Mouse (Mus musculus) limb, embryonic 11.5 days (tissue): ENCODE measurements around the gene Elf3. TPM values are rescaled to one million over a fixed set of nuclear protein-coding genes. Genes with fewer than 3 reads are reported as not detected.

Experiments
- ATAC-seq: fragments of 200-750 bp; cut with Nextera tagmentation; 2 replicates; pipeline ENCODE4 v1.8.0; 2017; ENCODE audit warnings: low read depth; ENCODE audit not compliant: insufficient number of reproducible peaks, low FRiP score, low TSS enrichment
- DNase-seq: peaks from one replicate; pipeline ENCODE4 v3.0.0-alpha.2; 2015; ENCODE audit warnings: low spot score
- H3K27ac ChIP-seq: fragments of 300-500 bp; sonication (generic); replicated peaks from 2 replicates; pipeline ENCODE4 v1.5.1; 2014; ENCODE audit warnings: low read depth, mild to moderate bottlenecking, low read length
- H3K27me3 ChIP-seq: fragments of 300-500 bp; sonication (generic); 2 replicates; pipeline ENCODE4 v1.6.1; 2014; ENCODE audit warnings: mild to moderate bottlenecking, low read length, mixed read lengths; ENCODE audit not compliant: control insufficient read depth, insufficient read depth
- H3K36me3 ChIP-seq: fragments of 300-500 bp; sonication (generic); 2 replicates; pipeline ENCODE4 v1.6.1; 2014; ENCODE audit warnings: mild to moderate bottlenecking, low read length, moderate library complexity, mixed read lengths; ENCODE audit not compliant: control insufficient read depth, insufficient read depth
- H3K4me1 ChIP-seq: fragments of 300-500 bp; sonication (generic); 2 replicates; pipeline ENCODE4 v1.6.1; 2014; ENCODE audit warnings: low read length, mixed read lengths; ENCODE audit not compliant: control insufficient read depth, insufficient read depth
- H3K4me2 ChIP-seq: fragments of 300-500 bp; sonication (generic); 2 replicates; pipeline ENCODE4 v1.6.1; 2014; ENCODE audit warnings: low read depth, mild to moderate bottlenecking, moderate library complexity; ENCODE audit not compliant: severe bottlenecking
- H3K4me3 ChIP-seq: fragments of 300-500 bp; sonication (generic); 2 replicates; pipeline ENCODE4 v1.5.1; 2014; ENCODE audit warnings: low read depth, low read length
- H3K9ac ChIP-seq: fragments of 300-500 bp; sonication (generic); 2 replicates; pipeline ENCODE4 v1.6.1; 2014; ENCODE audit warnings: mild to moderate bottlenecking, low read length
- H3K9me3 ChIP-seq: fragments of 300-500 bp; sonication (generic); 2 replicates; pipeline ENCODE4 v1.6.1; 2016; ENCODE audit warnings: low read length; ENCODE audit not compliant: control insufficient read depth
- WGBS: fragments of 180-500 bp; shearing (Covaris S2); extraction: QIAGEN DNeasy Blood & Tissue Kit; methylation state at CpG from one replicate; pipeline ENCODE4 v1.1.7; 2014; 5-methylcytosine and 5-hydroxymethylcytosine counted together
- polyA plus RNA-seq: library from polyadenylated mRNA; unstranded; fragments of >200 nt; fragmentation: Nextera tagmentation; extraction: Ambion mirVana; gene quantifications from 2 replicates; pipeline ENCODE4 v1.2.1, GENCODE M21; 2014

Elf3 gene
- polyA plus RNA-seq: 7.4 and 7.9 TPM in 2 replicates

DNA sequence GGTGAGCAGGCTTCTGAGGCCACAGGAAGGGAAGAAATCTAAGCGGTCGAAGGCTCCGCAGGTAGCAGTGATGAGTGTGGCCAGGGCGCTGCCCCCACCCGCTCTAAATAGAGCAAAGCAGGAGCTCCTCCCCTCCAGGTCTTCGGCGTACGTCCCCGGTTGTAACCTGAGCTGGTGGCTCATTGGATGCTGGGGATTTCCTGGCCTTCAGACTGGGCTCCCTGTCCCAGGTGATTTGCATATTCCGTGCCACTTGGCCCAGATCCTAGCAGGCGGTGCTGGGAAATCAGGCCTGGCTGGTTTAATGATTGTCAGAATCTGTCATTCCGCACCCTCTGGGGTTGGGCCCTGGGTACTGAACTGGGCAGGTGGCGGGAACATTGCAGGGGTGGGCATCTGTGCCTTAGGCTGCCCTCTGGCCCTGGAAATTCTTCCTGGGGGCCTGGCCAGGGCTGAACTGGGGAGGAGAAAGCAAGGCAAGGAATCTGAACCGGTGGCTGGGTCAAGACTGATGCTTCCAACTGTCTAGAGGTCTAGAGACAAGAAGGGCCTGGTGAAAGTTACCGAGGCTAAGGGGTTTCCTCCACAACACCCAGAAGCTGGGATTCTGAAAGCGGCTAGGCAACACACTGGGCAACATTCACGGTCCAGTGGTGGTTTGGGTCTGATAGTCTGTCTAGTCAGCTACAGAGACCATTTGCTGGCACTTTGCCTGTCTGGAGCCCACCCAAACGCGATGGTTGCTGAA, at the start of gene Elf3:
Gene Elf3 (minus strand): TSS at position 189 of the 748 bp plus-strand sequence.
- Histone ChIP-seq H3K27me3 (no peaks in the 10 kb centered on the region), H3K4me2 (peak within 1 kb of the TSS; percentile 59), H3K9me3 (no peaks in the 10 kb centered on the region), H3K4me1 (peaks cover 6% of the 10 kb centered on the region; the same call in 1 of the 2 replicates), H3K9ac (peak within 1 kb of the TSS; percentile 50), H3K27ac (peak within 1 kb of the TSS; percentile 61), H3K4me3 (peak within 1 kb of the TSS; percentile 24), H3K36me3 (peaks cover 4% of the 10 kb centered on the region; the same call in 1 of the 2 replicates)
- ATAC-seq (peak; percentile 59; the same call in 1 of the 2 replicates), DNase-seq (peak; percentile 79)
- 4% methylated on average over 19 of the region's 19 CpGs for WGBS

GRCm38 (mm10) chr1:135290908-135291307, 32.5 kb upstream of the Elf3 start:
- peaks cover 7% of the 10 kb centered on the region for H3K36me3 ChIP-seq
- 85% methylated on average over 5 of the region's 5 CpGs for WGBS
- no peak overlapping the region for H3K27ac ChIP-seq
- H3K4me1 ChIP-seq: no peaks in the 10 kb centered on the region
- no peak overlapping the region for H3K4me2 ChIP-seq
- H3K27me3 ChIP-seq: no peaks in the 10 kb centered on the region
- H3K9me3 ChIP-seq: no peaks in the 10 kb centered on the region
- no peak overlapping the region for H3K4me3 ChIP-seq
- DNase-seq: no peak
- no peak for ATAC-seq
- H3K9ac ChIP-seq: no peak overlapping the region

GRCm38 (mm10) chr1:135286311-135286710, 27.9 kb upstream of the Elf3 start:
- H3K4me1 ChIP-seq: no peaks in the 10 kb centered on the region
- no peaks in the 10 kb centered on the region for H3K27me3 ChIP-seq
- no peak for DNase-seq
- H3K9me3 ChIP-seq: no peaks in the 10 kb centered on the region
- WGBS: 59% methylated on average over 2 of the region's 2 CpGs
- no peaks in the 10 kb centered on the region for H3K36me3 ChIP-seq
- H3K4me3 ChIP-seq: no peak overlapping the region
- H3K4me2 ChIP-seq: no peak overlapping the region
- H3K9ac ChIP-seq: no peak overlapping the region
- H3K27ac ChIP-seq: no peak overlapping the region
- no peak for ATAC-seq

DNA sequence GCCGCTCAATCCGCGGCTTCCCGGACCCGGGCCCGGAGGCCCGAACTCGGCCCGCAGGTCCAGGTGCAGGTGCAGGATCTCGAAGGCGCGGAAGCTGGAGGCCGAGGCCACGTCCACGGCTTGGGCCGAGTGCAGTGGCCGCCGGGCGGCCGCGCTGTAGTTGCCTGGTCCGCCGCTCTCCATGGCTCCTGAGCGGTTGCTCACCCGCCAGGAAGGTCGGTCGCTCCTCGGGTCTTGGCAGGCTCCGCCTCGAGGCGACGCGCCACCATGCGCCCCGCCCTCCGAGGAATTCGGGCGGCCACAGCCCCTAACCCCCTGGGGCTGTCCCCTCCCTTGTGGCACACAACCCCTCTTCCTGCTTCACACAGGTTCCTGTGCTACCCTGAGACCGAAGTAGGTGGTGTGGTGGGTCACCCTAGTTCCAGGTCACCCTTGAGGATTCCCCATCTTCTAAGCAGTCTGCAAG, 25.5 kb upstream of the Elf3 start, which contains the start of gene Rnpep:
Gene Rnpep (minus strand): TSS at position 259 of the 466 bp plus-strand sequence.
- Histone ChIP-seq H3K4me1 (no peaks in the 10 kb centered on the region), H3K9me3 (no peaks in the 10 kb centered on the region), H3K27ac (peak within 1 kb of the TSS; percentile 16; the same call in 1 of the 2 replicates), H3K4me2 (peak within 1 kb of the TSS; percentile 87), H3K27me3 (no peaks in the 10 kb centered on the region), H3K4me3 (peak within 1 kb of the TSS; percentile 85), H3K9ac (peak within 1 kb of the TSS; percentile 94), H3K36me3 (no peaks in the 10 kb centered on the region; the same call in 1 of the 2 replicates)
- DNase-seq (peak; percentile 86), ATAC-seq (peak; percentile 88)
- 0% methylated on average over 39 of the region's 39 CpGs for WGBS

- ATAC-seq (peak; percentile 71), DNase-seq (peak; percentile 66)
- H3K4me2 ChIP-seq: peak overlapping the region; percentile 87
Observed at GRCm38 (mm10) chr1:135283287-135283825, 25.0 kb upstream of the Elf3 start.

DNA sequence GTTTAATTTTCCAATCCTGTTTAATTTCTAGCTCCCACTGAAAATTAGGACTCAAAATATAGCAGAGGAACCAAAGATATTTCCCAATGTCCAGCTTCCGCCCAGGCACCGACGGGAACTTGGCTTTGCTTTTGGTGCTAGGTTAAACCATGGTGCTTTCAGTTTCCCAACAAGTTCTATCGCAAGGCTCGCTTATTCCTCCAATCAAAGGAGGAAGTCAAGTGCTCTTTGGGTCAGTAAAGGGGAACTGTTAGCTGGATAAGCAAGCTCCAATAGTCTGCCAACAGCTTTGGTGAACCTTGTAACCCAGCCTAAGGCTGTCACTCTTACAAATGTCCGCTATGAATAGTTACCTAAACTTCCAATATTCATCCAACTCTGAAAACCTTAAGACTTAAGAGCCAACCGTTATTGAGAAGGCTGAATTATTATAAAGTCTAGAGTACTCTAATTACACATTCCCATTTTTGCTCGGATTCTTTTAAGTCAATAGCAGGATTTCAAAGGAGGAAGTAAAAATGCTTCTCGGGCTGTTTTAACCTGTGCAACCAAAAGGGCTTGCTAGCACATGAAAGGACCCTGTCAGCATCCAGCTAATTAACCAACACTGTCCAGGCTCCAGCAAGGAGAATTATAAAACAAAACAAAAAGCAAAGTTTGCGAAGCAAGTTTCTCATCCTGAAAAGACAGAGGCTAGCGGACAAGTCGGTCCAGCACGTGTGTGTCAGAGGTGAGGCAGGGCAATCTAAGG, 24.3 kb upstream of the Elf3 start:
- DNase-seq (no peak), ATAC-seq (no peak)
- Histone ChIP-seq H3K27me3 (no peaks in the 10 kb centered on the region), H3K4me1 (no peaks in the 10 kb centered on the region), H3K27ac (no peak overlapping the region), H3K9me3 (no peaks in the 10 kb centered on the region), H3K9ac (peak overlapping the region; percentile 94), H3K36me3 (no peaks in the 10 kb centered on the region; the same call in 1 of the 2 replicates), H3K4me2 (peak overlapping the region; percentile 87), H3K4me3 (peak overlapping the region; percentile 85)
- WGBS: 35% methylated on average over 13 of the region's 13 CpGs

More at GRCm38 (mm10) chr1:135283287-135283825, 25.0 kb upstream of the Elf3 start:
- Histone ChIP-seq H3K4me1 (no peaks in the 10 kb centered on the region), H3K9ac (peak overlapping the region; percentile 94), H3K9me3 (no peaks in the 10 kb centered on the region), H3K27ac (peak overlapping the region; percentile 16; the same call in 1 of the 2 replicates), H3K36me3 (no peaks in the 10 kb centered on the region; the same call in 1 of the 2 replicates), H3K4me3 (peak overlapping the region; percentile 85), H3K27me3 (no peaks in the 10 kb centered on the region)
- WGBS: under 1% methylated on average over 48 of the region's 48 CpGs

DNA sequence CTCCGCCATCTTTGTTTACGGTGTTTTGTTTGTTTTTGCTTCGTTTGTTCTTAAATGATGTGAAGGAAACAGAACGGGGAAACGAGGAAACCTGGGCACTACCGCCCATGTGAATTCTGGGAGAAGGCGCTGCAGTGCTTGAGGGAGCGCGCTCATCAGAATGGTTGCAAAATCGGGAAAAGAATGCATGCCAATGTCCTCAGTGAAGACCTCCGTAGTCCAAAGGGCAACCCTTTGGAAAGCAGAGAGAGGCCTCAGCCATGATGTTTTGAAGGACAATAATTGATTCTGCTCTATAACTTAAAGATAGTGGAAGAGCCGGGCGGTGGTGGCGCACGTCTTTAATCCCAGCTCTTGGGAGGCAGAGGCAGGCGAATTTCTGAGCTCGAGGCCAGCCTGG, 23.5 kb upstream of the Elf3 start:
- no peaks in the 10 kb centered on the region; the same call in 1 of the 2 replicates for H3K36me3 ChIP-seq
- H3K9ac ChIP-seq: no peak overlapping the region
- no peak overlapping the region for H3K4me2 ChIP-seq
- no peak for ATAC-seq
- H3K27me3 ChIP-seq: no peaks in the 10 kb centered on the region
- no peak overlapping the region for H3K4me3 ChIP-seq
- H3K9me3 ChIP-seq: no peaks in the 10 kb centered on the region
- WGBS: 96% methylated on average over 17 of the region's 17 CpGs
- H3K4me1 ChIP-seq: no peaks in the 10 kb centered on the region
- DNase-seq: no peak
- no peak overlapping the region for H3K27ac ChIP-seq

DNA sequence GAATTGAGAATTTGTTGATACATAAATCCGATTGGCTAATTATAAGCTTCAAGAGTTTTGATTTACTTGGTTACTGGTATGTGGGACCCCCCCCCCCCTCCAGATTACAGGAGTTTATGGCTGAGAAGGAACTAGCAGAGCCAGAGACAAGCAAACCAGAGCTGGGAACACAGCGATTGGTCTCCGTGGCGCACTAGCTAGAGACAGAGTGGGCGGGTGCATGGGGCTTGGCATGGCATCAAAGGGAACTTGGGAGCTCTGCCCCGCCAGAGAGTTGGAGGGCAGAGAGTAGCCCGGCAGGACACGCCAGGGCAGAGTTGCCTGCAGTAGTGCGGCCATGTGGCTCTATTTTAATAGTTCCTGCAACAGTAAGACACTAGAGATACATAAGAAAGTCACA, 22.3 kb upstream of the Elf3 start:
- H3K4me3 ChIP-seq: no peak overlapping the region
- peaks cover 5% of the 10 kb centered on the region; the same call in 1 of the 2 replicates for H3K36me3 ChIP-seq
- ATAC-seq (no peak), DNase-seq (no peak)
- 89% methylated on average over 9 of the region's 9 CpGs for WGBS
- no peaks in the 10 kb centered on the region for H3K4me1 ChIP-seq
- no peak overlapping the region for H3K9ac ChIP-seq
- H3K4me2 ChIP-seq: no peak overlapping the region
- no peak overlapping the region for H3K27ac ChIP-seq
- no peaks in the 10 kb centered on the region for H3K9me3 ChIP-seq
- no peaks in the 10 kb centered on the region for H3K27me3 ChIP-seq
